Mouse (Mus musculus) adrenal gland, postnatal 4 days (tissue): ENCODE measurements around the gene Fv1. TPM values are rescaled to one million over a fixed set of nuclear protein-coding genes. Genes with fewer than 3 reads are reported as not detected.
A peak's percentile ranks its signal among the peaks of the same experiment; 100 is the strongest.
"Not testable (repeated sequence)": the region's sequence is repeated elsewhere in the genome, so short reads cannot be mapped to it uniquely, and the experiment has no call there.

ENCODE experiments used
- DNase-seq, 2 experiments: peaks; one replicate each; pipeline ENCODE4 v3.0.0; 2021 to 2022; ENCODE audit warnings: low spot score in 2 of 2, mixed read lengths in 2 of 2
- long read RNA-seq, 2 experiments: library from polyadenylated mRNA; stranded (forward); transcript quantifications; one replicate each; pipeline ENCODE4 v2.0.0; 2021
- total RNA-seq, 2 experiments: library from RNA; stranded (reverse); gene quantifications; 2 replicates each; pipeline ENCODE4 v1.2.3; 2021

Gene Fv1
- total RNA-seq: 1 to 10 TPM; 7.6 to 8.2 TPM
- long read RNA-seq, experiment 1, partial matches to known transcripts: 0 of 2 reads
- long read RNA-seq, experiment 1, other reads (novel, unspliced or antisense): 0 of 2 reads
- long read RNA-seq, experiment 2: 0 reads

GRCm38 (mm10) chr4:147868450-147869031, at the start of gene Fv1, which contains the start of gene Miip:
TSS of gene Fv1 (plus strand) at chr4:147868979.
TSS of gene Miip (minus strand) at chr4:147868816.
- peak; percentile 73 to 87 for DNase-seq

GRCm38 (mm10) chr4:147819659-147820058, 49.1 kb upstream of the Fv1 start:
- not testable (repeated sequence) for DNase-seq

- not testable (repeated sequence) for DNase-seq
Observed at GRCm38 (mm10) chr4:147821414-147821813, 47.4 kb upstream of the Fv1 start.

- DNase-seq: no peak
Observed at GRCm38 (mm10) chr4:147824389-147824788, 44.4 kb upstream of the Fv1 start.

GRCm38 (mm10) chr4:147839282-147839681, 29.5 kb upstream of the Fv1 start:
- not testable (repeated sequence) for DNase-seq

GRCm38 (mm10) chr4:147842871-147843270, 25.9 kb upstream of the Fv1 start:
- no peak for DNase-seq

- no peak for DNase-seq
Observed at GRCm38 (mm10) chr4:147847614-147848583, 20.9 kb upstream of the Fv1 start, which contains the start of gene Zfp933. TSS of gene Zfp933 (minus strand) at chr4:147848366.

GRCm38 (mm10) chr4:147848584-147848991, 20.2 kb upstream of the Fv1 start:
- DNase-seq: no peak

GRCm38 (mm10) chr4:147850776-147851175, 18.0 kb upstream of the Fv1 start:
- no peak for DNase-seq

- no peak for DNase-seq
Observed at GRCm38 (mm10) chr4:147862051-147862450, 6.7 kb upstream of the Fv1 start.

GRCm38 (mm10) chr4:147865651-147866050, 3.1 kb upstream of the Fv1 start:
- DNase-seq: no peak

- DNase-seq: no peak
Observed at GRCm38 (mm10) chr4:147866056-147866455, 2.7 kb upstream of the Fv1 start.

- not testable (repeated sequence) for DNase-seq
Observed at GRCm38 (mm10) chr4:147866793-147867192, 2.0 kb upstream of the Fv1 start.

- DNase-seq: no peak
Observed at GRCm38 (mm10) chr4:147867563-147868449, 973 bp upstream of the Fv1 start.

GRCm38 (mm10) chr4:147869238-147869637, 459 bp downstream of the Fv1 start:
- DNase-seq: no peak

- DNase-seq: no peak
Observed at GRCm38 (mm10) chr4:147875852-147876575, 7.2 kb downstream of the Fv1 start.

- no peak for DNase-seq
Observed at GRCm38 (mm10) chr4:147878537-147878936, 9.8 kb downstream of the Fv1 start.

GRCm38 (mm10) chr4:147879456-147879855, 10.7 kb downstream of the Fv1 start:
- no peak for DNase-seq

- DNase-seq: no peak
Observed at GRCm38 (mm10) chr4:147879865-147880264, 11.1 kb downstream of the Fv1 start.

GRCm38 (mm10) chr4:147881792-147882191, 13.0 kb downstream of the Fv1 start:
- no peak for DNase-seq
